ENCODE assay signal across 23 mouse cellular contexts in the genomic region with DNA sequence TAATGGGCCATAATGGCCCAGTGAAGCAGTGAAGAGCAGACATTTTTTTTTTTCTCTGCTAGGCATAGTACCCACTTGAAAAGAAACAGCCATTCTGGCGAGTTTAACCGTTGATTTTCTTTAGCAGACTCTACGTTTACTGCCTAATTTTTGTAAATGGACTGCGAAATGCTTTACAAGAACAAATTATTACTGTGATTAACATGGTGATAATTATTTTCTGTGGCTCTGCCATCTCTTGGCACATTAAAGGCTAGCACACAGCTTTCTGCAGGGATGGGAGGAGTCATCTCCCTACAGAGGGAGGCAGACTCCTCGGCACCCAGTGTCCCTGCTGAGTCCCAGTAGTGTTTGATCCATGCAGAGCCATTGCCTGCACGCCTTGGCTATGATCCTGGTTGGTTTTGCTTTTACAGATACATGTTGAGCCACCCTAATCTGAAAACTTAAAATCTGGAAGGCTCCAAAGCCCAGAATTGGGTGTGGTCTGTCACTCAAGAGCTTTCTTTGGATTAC.
DNase-seq lines count a peak whose midpoint lies in the region; ATAC-seq and TF ChIP-seq lines count a peak whose summit lies in the region.
"Had no signal": no experiment of that assay in that cellular context is flagged by ENCODE, and none has a peak within 500 bp of the region (broad histone marks: within the 10 kb centered on the region; RNA-seq: fewer than 3 reads in every experiment).

No protein-coding gene starts in this region.

- no peak overlapping the region for H3K9ac ChIP-seq in forebrain, embryonic 12.5 days
- H3K9ac ChIP-seq in forebrain, embryonic 11.5 days (ENCODE audit: low read length): no peak overlapping the region
- no peak overlapping the region for H3K9ac ChIP-seq in forebrain, embryonic 15.5 days (replicated peaks)
- no peak overlapping the region for H3K9ac ChIP-seq in forebrain, embryonic 16.5 days (replicated peaks; ENCODE audit: low read depth, low read length)
- no peak overlapping the region for H3K9ac ChIP-seq in midbrain, postnatal 0 days (replicated peaks; ENCODE audit: low read length, poor library complexity, severe bottlenecking)
- H3K9ac ChIP-seq: embryonic facial prominence, embryonic 12.5 days had no signal

- H3K9me3 ChIP-seq in forebrain, embryonic 12.5 days: no peaks in the 10 kb centered on the region
- H3K9me3 ChIP-seq in forebrain, embryonic 11.5 days (ENCODE audit: control insufficient read depth, low read length): no peaks in the 10 kb centered on the region
- no peaks in the 10 kb centered on the region for H3K9me3 ChIP-seq in forebrain, embryonic 15.5 days
- no peaks in the 10 kb centered on the region for H3K9me3 ChIP-seq in forebrain, embryonic 10.5 days
- no peaks in the 10 kb centered on the region for H3K9me3 ChIP-seq in forebrain, embryonic 16.5 days (ENCODE audit: control insufficient read depth, low read length)
- no peaks in the 10 kb centered on the region for H3K9me3 ChIP-seq in midbrain, postnatal 0 days (ENCODE audit: low read length)
- H3K9me3 ChIP-seq: embryonic facial prominence, embryonic 10.5 days; embryonic facial prominence, embryonic 12.5 days had no signal

- no peak for ATAC-seq in forebrain, embryonic 12.5 days (ENCODE audit: low FRiP score)
- no peak for ATAC-seq in forebrain, embryonic 11.5 days (replicated peaks; ENCODE audit: low FRiP score)
- ATAC-seq in forebrain, embryonic 15.5 days (replicated peaks): peak; percentile 55
- peak; percentile 57 for ATAC-seq in forebrain, embryonic 16.5 days
- no peak for ATAC-seq in granulocyte monocyte progenitor cell, adult 5-6 weeks (replicated peaks; ENCODE audit: poor library complexity, severe bottlenecking)
- no peak for ATAC-seq in midbrain, postnatal 0 days (ENCODE audit: low FRiP score)
- ATAC-seq: activated CD4-positive, CD25-positive, alpha-beta regulatory T cell, adult 4 months; CD4-positive, CD25-positive, alpha-beta regulatory T cell, adult 4 months; Patski had no signal

- no peaks in the 10 kb centered on the region for H3K36me3 ChIP-seq in forebrain, embryonic 12.5 days (replicated peaks)
- H3K36me3 ChIP-seq in forebrain, embryonic 11.5 days (ENCODE audit: control insufficient read depth, insufficient read depth, low read length): no peaks in the 10 kb centered on the region
- no peaks in the 10 kb centered on the region for H3K36me3 ChIP-seq in forebrain, embryonic 15.5 days
- no peaks in the 10 kb centered on the region for H3K36me3 ChIP-seq in forebrain, embryonic 10.5 days (replicated peaks)
- no peaks in the 10 kb centered on the region for H3K36me3 ChIP-seq in forebrain, embryonic 16.5 days (ENCODE audit: control insufficient read depth, insufficient read depth)
- no peaks in the 10 kb centered on the region for H3K36me3 ChIP-seq in midbrain, postnatal 0 days (ENCODE audit: insufficient read depth, low read length)
- H3K36me3 ChIP-seq: embryonic facial prominence, embryonic 10.5 days; embryonic facial prominence, embryonic 12.5 days; G1E had no signal

- no peak overlapping the region for H3K4me2 ChIP-seq in forebrain, embryonic 12.5 days
- no peak overlapping the region for H3K4me2 ChIP-seq in forebrain, embryonic 11.5 days (ENCODE audit: low read depth, low read length, severe bottlenecking)
- 0 out of 2 replicates have a peak overlapping the region, but pooled peaks have one; percentile 0 for H3K4me2 ChIP-seq in forebrain, embryonic 15.5 days (replicated peaks)
- no peak overlapping the region for H3K4me2 ChIP-seq in forebrain, embryonic 16.5 days (ENCODE audit: low read length)
- no peak overlapping the region for H3K4me2 ChIP-seq in midbrain, postnatal 0 days (ENCODE audit: low read depth, low read length, poor library complexity, severe bottlenecking)
- H3K4me2 ChIP-seq: embryonic facial prominence, embryonic 12.5 days had no signal

- H3K27ac ChIP-seq in forebrain, embryonic 12.5 days: peak overlapping the region; percentile 50; the same call in 1 of the 2 replicates
- no peak overlapping the region for H3K27ac ChIP-seq in forebrain, embryonic 11.5 days (ENCODE audit: low read depth, low read length)
- H3K27ac ChIP-seq in forebrain, embryonic 15.5 days (replicated peaks): peak overlapping the region; percentile 29; the same call in 1 of the 2 replicates
- H3K27ac ChIP-seq in forebrain, embryonic 10.5 days: no peak overlapping the region
- no peak overlapping the region for H3K27ac ChIP-seq in forebrain, embryonic 16.5 days (ENCODE audit: low read length)
- no peak overlapping the region for H3K27ac ChIP-seq in midbrain, postnatal 0 days (ENCODE audit: low read depth, low read length)
- H3K27ac ChIP-seq: embryonic facial prominence, embryonic 10.5 days; embryonic facial prominence, embryonic 12.5 days had no signal

- 48% methylated on average over 6 of the region's 6 CpGs for WGBS in forebrain, embryonic 12.5 days
- 45% methylated on average over 6 of the region's 6 CpGs for WGBS in forebrain, embryonic 11.5 days
- WGBS in forebrain, embryonic 15.5 days: 27% methylated on average over 6 of the region's 6 CpGs
- WGBS in forebrain, embryonic 10.5 days: 66% methylated on average over 6 of the region's 6 CpGs
- whole genome bisulfite sequencing in forebrain, embryonic 16.5 days: 24% methylated on average over 6 of the region's 6 CpGs
- 69% methylated on average over 6 of the region's 6 CpGs for WGBS in midbrain, postnatal 0 days

- H3K4me1 ChIP-seq in forebrain, embryonic 12.5 days: peaks cover 31% of the 10 kb centered on the region
- peaks cover 9% of the 10 kb centered on the region; the same call in 1 of the 2 replicates for H3K4me1 ChIP-seq in forebrain, embryonic 11.5 days (replicated peaks; ENCODE audit: control insufficient read depth, insufficient read depth, low read length)
- H3K4me1 ChIP-seq in forebrain, embryonic 15.5 days: peaks cover 30% of the 10 kb centered on the region
- peaks cover 33% of the 10 kb centered on the region for H3K4me1 ChIP-seq in forebrain, embryonic 10.5 days
- peaks cover 28% of the 10 kb centered on the region for H3K4me1 ChIP-seq in forebrain, embryonic 16.5 days (replicated peaks; ENCODE audit: control insufficient read depth, insufficient read depth, low read length)
- H3K4me1 ChIP-seq in midbrain, postnatal 0 days (ENCODE audit: insufficient read depth, low read length): peaks cover 2% of the 10 kb centered on the region; the same call in 1 of the 2 replicates

- H3K4me3 ChIP-seq in forebrain, embryonic 12.5 days (replicated peaks): no peak overlapping the region
- H3K4me3 ChIP-seq in forebrain, embryonic 11.5 days (ENCODE audit: low read depth, low read length): no peak overlapping the region
- H3K4me3 ChIP-seq in forebrain, embryonic 15.5 days: no peak overlapping the region
- H3K4me3 ChIP-seq in forebrain, embryonic 10.5 days: no peak overlapping the region
- H3K4me3 ChIP-seq in forebrain, embryonic 16.5 days (replicated peaks; ENCODE audit: low read length): no peak overlapping the region
- no peak overlapping the region for H3K4me3 ChIP-seq in midbrain, postnatal 0 days (ENCODE audit: low read depth, low read length)
- H3K4me3 ChIP-seq: embryonic facial prominence, embryonic 10.5 days; embryonic facial prominence, embryonic 12.5 days had no signal

- H3K27me3 ChIP-seq in forebrain, embryonic 12.5 days: no peaks in the 10 kb centered on the region
- no peaks in the 10 kb centered on the region for H3K27me3 ChIP-seq in forebrain, embryonic 11.5 days (ENCODE audit: control insufficient read depth, insufficient read depth, low read length)
- no peaks in the 10 kb centered on the region for H3K27me3 ChIP-seq in forebrain, embryonic 15.5 days
- H3K27me3 ChIP-seq in forebrain, embryonic 10.5 days (ENCODE audit: poor library complexity, severe bottlenecking): no peaks in the 10 kb centered on the region
- H3K27me3 ChIP-seq in forebrain, embryonic 16.5 days (replicated peaks; ENCODE audit: control insufficient read depth, insufficient read depth, low read length): no peaks in the 10 kb centered on the region
- no peaks in the 10 kb centered on the region for H3K27me3 ChIP-seq in midbrain, postnatal 0 days (ENCODE audit: insufficient read depth, low read length)
- H3K27me3 ChIP-seq: CH12.LX; embryonic facial prominence, embryonic 12.5 days; Patski had no signal

- DNase-seq in forebrain, embryonic 11.5 days (ENCODE audit: low spot score): no peak
- no peak for DNase-seq in forebrain, embryonic 10.5 days (ENCODE audit: extremely low spot score, low spot score)
- DNase-seq in brain, adult 2 months (ENCODE audit: low read depth, low spot score): peak; percentile 24
- DNase-seq in midbrain, postnatal 0 days (ENCODE audit: low spot score): no peak
- DNase-seq: adrenal gland, adult 8-10 months; adrenal gland, postnatal 14 days; adrenal gland, postnatal 36 days; B cell, adult 2 months; cerebellum, adult 11-12 months; cerebellum, adult 2 months; cerebellum, adult 9-10 months; cerebellum, postnatal 25 days had no signal

- no peak for TF ChIP-seq CTCF in midbrain, postnatal 0 days (IDR thresholded peaks at IDR 0.05)

Comparison
In these comparisons a context has a peak if more than half of its experiments do, and no peak if none do; other contexts are left out.
1. ATAC-seq: peak in forebrain, embryonic 15.5 days (single experiment) and forebrain, embryonic 16.5 days (single experiment); none in forebrain, embryonic 12.5 days (single experiment), forebrain, embryonic 11.5 days (single experiment), granulocyte monocyte progenitor cell, adult 5-6 weeks (single experiment) and midbrain, postnatal 0 days (single experiment).
2. H3K27ac ChIP-seq: peak in forebrain, embryonic 12.5 days (single experiment) and forebrain, embryonic 15.5 days (single experiment); none in forebrain, embryonic 11.5 days (single experiment), forebrain, embryonic 10.5 days (single experiment), forebrain, embryonic 16.5 days (single experiment) and midbrain, postnatal 0 days (single experiment).